Mouse (Mus musculus) E14TG2a.4 (cell line): ENCODE data around the gene Jmjd8.

ENCODE experiments used
- H3K27me3 ChIP-seq: 2 replicates; pipeline ENCODE4 v1.6.1; 2014; ENCODE audit warnings: low read length, control low read depth; ENCODE audit not compliant: insufficient read depth
- H3K36me3 ChIP-seq: 2 replicates; pipeline ENCODE4 v1.6.1; 2014; ENCODE audit warnings: low read length, control low read depth; ENCODE audit not compliant: insufficient read depth
- H3K4me1 ChIP-seq: replicated peaks from 2 replicates; pipeline ENCODE4 v1.6.1; 2014; ENCODE audit warnings: low read depth, low read length, control low read depth
- H3K4me3 ChIP-seq: replicated peaks from 2 replicates; pipeline ENCODE4 v1.5.1; 2014; ENCODE audit warnings: mild to moderate bottlenecking, low read length
- H3K9me3 ChIP-seq: 2 replicates; pipeline ENCODE4 v1.6.1; 2014; ENCODE audit warnings: low read length, control low read depth
- CTCF ChIP-seq: conservative IDR thresholded peaks from 2 replicates; pipeline ENCODE4 v1.5.1; 2014; ENCODE audit warnings: low read length
- NANOG ChIP-seq: IDR thresholded peaks from 2 replicates; pipeline ENCODE4 v1.6.1; 2014; ENCODE audit warnings: borderline replicate concordance, low read length, mixed read lengths
- POU5F1 ChIP-seq: IDR thresholded peaks from 2 replicates; pipeline ENCODE4 v1.6.1; 2014; ENCODE audit warnings: low read length, borderline replicate concordance

Gene Jmjd8

GRCm38 (mm10) chr17:25791843-25792527 lies 36.7 kb upstream of the Jmjd8 start:
- H3K4me1 ChIP-seq, result peaks cover 58% of the 10 kb centered on the region
- peak overlapping the region; percentile 91 for H3K4me3 ChIP-seq
- peaks cover 43% of the 10 kb centered on the region for H3K36me3 ChIP-seq
- H3K27me3 ChIP-seq, result peaks cover 14% of the 10 kb centered on the region
- H3K9me3 ChIP-seq, result no peaks in the 10 kb centered on the region
- no peak for TF ChIP-seq CTCF
- no peak for TF ChIP-seq NANOG
- no peak for TF ChIP-seq POU5F1

GRCm38 (mm10) chr17:25792615-25793014 lies 36.1 kb upstream of the Jmjd8 start, which contains the start of gene Fam173a:
Fam173a (minus strand) TSS chr17:25792901.
- Histone ChIP-seq H3K36me3 (peaks cover 39% of the 10 kb centered on the region), H3K9me3 (no peaks in the 10 kb centered on the region), H3K27me3 (peaks cover 14% of the 10 kb centered on the region), H3K4me3 (peak within 1 kb of the TSS; percentile 91), H3K4me1 (peaks cover 64% of the 10 kb centered on the region)
- TF ChIP-seq CTCF (no peak), NANOG (no peak), POU5F1 (no peak)

- H3K4me3 ChIP-seq, result peak overlapping the region; percentile 41
- no peak for TF ChIP-seq NANOG
- TF ChIP-seq POU5F1, result no peak
- no peaks in the 10 kb centered on the region for H3K9me3 ChIP-seq
- H3K36me3 ChIP-seq, result peaks cover 26% of the 10 kb centered on the region
- H3K27me3 ChIP-seq, result peaks cover 14% of the 10 kb centered on the region
- H3K4me1 ChIP-seq, result peaks cover 64% of the 10 kb centered on the region
These were observed 34.5 kb upstream of the Jmjd8 start for GRCm38 (mm10) chr17:25794197-25794596.

DNA sequence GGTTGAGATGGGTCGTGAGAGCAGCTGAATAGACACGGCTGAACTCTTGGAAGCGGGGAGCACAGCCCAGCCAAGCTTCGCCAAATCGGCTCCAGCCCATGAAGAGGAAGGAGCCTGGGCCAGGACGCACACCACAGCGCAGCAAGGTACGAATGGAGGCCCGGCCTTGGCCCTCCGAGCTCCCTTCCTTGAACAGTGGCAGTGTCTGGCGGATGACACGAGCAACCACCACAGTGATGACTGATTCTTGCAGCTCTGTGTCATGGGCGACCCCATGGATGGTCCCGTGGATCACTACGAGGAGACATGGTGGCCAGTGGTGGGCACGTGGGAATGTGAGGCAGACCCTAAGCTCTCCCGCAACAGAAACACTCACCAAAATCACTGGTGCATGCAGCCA lies 33.7 kb upstream of the Jmjd8 start:
- peak overlapping the region; percentile 88; the same call in 1 of the 2 replicates for H3K4me3 ChIP-seq
- no peaks in the 10 kb centered on the region for H3K9me3 ChIP-seq
- peaks cover 14% of the 10 kb centered on the region for H3K27me3 ChIP-seq
- H3K36me3 ChIP-seq, result peaks cover 18% of the 10 kb centered on the region
- TF ChIP-seq POU5F1 (no peak), NANOG (no peak), CTCF (no peak)
- H3K4me1 ChIP-seq, result peaks cover 64% of the 10 kb centered on the region

DNA sequence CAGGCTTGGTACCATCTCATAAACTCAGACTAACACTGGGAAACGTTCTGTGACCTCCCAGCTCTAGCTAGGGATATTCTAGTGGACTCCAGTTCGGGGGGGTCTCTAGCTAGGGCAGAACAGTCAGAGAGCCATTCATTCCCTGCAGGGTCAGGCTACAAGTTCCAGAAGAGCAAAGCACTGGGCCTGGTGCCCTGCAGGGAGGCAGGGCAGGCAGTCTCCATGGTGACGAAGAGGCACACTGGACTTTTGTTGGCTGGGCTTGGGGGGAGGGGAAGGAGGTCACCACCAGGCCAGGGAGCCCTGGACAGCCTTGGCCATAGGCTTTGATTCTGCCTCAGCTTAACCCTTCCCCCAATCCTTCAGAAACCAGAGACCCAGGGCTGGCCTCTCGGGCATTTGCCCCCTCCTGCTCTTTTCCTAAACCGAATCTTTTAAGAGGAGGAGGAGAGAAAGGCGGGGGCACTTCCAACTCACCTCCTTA lies 33.0 kb upstream of the Jmjd8 start, which contains the start of gene AC134908.4:
AC134908.4 (minus strand) TSS at position 51 of the 484 bp plus-strand sequence.
- Histone ChIP-seq H3K4me1 (peaks cover 61% of the 10 kb centered on the region), H3K36me3 (peaks cover 14% of the 10 kb centered on the region), H3K9me3 (no peaks in the 10 kb centered on the region), H3K4me3 (peak within 1 kb of the TSS; percentile 88), H3K27me3 (peaks cover 14% of the 10 kb centered on the region)
- TF ChIP-seq NANOG (no peak), POU5F1 (no peak), CTCF (no peak)

- TF ChIP-seq NANOG (no peak), POU5F1 (no peak), CTCF (no peak)
These were observed 32.4 kb upstream of the Jmjd8 start for GRCm38 (mm10) chr17:25796211-25796771.

DNA sequence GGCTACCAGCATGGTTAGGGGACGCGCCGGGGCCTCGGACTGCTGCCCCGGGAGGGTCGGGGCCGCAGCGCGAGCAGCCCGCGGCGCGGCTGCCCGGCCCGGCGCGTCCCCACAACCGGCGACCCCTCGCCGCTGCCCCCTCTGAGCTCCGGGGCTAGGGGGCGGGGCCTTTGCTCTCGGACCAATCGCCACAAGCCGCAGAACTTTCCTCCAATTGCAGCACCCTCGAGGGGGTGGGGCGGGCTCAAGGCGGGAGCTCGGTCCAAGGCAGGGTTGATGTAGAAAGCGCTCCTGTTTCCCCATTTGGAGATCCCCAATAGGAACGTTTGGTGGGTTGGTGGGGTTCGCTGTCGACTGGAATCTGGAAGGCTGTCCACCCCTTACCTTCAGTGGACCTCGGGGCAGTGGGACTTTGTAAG lies 31.7 kb upstream of the Jmjd8 start, which contains the start of gene Metrn:
Metrn (minus strand) TSS at position 186 of the 419 bp plus-strand sequence.
- peaks cover 12% of the 10 kb centered on the region for H3K36me3 ChIP-seq
- no peaks in the 10 kb centered on the region for H3K9me3 ChIP-seq
- peaks cover 52% of the 10 kb centered on the region for H3K4me1 ChIP-seq

More at GRCm38 (mm10) chr17:25796211-25796771, 32.4 kb upstream of the Jmjd8 start:
- Histone ChIP-seq H3K4me1 (peaks cover 55% of the 10 kb centered on the region), H3K9me3 (no peaks in the 10 kb centered on the region), H3K27me3 (peaks cover 15% of the 10 kb centered on the region), H3K36me3 (peaks cover 12% of the 10 kb centered on the region), H3K4me3 (peak overlapping the region; percentile 88)

DNA sequence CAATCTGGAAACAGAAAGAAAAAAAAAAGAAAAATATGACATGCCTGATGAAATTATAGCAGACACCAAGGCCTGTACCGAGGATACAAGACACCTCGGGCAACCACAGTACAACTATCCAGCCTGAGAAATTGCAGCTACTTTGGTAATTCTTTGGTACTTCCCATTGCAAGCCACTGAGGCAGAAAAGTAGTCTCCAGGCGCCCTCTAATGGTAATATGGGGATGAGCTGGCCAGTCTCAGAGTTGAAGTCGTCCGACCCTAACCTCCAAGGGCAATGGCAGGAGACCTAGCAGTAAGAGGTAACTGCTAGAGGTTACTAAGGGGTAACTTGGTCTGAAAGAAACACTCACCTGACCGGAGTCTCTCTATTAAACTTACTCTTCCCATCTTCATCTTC lies 27.6 kb upstream of the Jmjd8 start:
- no peaks in the 10 kb centered on the region for H3K9me3 ChIP-seq
- no peak overlapping the region for H3K4me3 ChIP-seq
- peaks cover 21% of the 10 kb centered on the region for H3K4me1 ChIP-seq
- peaks cover 39% of the 10 kb centered on the region for H3K27me3 ChIP-seq
- H3K36me3 ChIP-seq, result no peaks in the 10 kb centered on the region
- TF ChIP-seq CTCF (peak; percentile 79), NANOG (no peak), POU5F1 (no peak)

More for the DNA sequence above, 31.7 kb upstream of the Jmjd8 start, which contains the start of gene Metrn:
- peaks cover 21% of the 10 kb centered on the region for H3K27me3 ChIP-seq
- TF ChIP-seq CTCF, result no peak
- no peak for TF ChIP-seq NANOG
- TF ChIP-seq POU5F1, result no peak
- H3K4me3 ChIP-seq, result peak within 1 kb of the TSS; percentile 88
